Comparison of ENCODE assay signal across 19 mouse cellular contexts in the genomic region with DNA sequence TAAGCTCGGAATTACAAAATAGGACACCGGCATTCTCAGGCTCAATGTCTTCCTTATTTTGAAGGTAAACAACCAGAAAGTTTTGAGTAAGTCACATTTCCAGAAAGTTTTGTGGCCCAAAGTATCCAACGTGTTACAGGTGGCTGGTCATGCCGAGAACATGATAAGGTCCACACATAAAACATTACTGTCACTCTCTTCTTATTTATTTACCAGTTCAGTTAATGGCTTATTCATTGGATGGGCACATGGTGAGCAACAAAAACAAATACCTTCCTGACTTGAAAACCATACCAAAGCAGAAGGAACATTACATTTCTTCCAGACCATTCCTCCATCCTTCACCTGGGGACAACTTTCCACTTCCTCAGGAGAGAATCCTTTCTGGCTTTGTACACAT.
"Had no signal": no experiment of that assay in that cellular context is flagged by ENCODE, and none has a peak within 500 bp of the region (broad histone marks: within the 10 kb centered on the region; RNA-seq: fewer than 3 reads in every experiment).

No protein-coding gene starts in this region.

- ATAC-seq: midbrain, embryonic 16.5 days had no signal

- H3K9ac ChIP-seq: lung, embryonic 14.5 days; midbrain, embryonic 12.5 days; neural tube, embryonic 13.5 days; neural tube, embryonic 15.5 days had no signal

- H3K27me3 ChIP-seq: midbrain, embryonic 12.5 days; neural tube, embryonic 13.5 days; neural tube, embryonic 15.5 days had no signal

- DNase-seq: lung, adult 18-20 months; lung, embryonic 14.5 days; lung, postnatal 10 days; lung, postnatal 4 days; midbrain, embryonic 14.5 days; retina, postnatal 1 day; right cerebral cortex, adult 18-20 months; right cerebral cortex, postnatal 25 days; right cerebral cortex, postnatal 4 days; spleen, adult 18-20 months; thymus, adult 18-20 months; thymus, postnatal 14 days; thymus, postnatal 36 days had no signal

- H3K4me2 ChIP-seq: lung, embryonic 14.5 days; midbrain, embryonic 12.5 days; neural tube, embryonic 13.5 days; neural tube, embryonic 15.5 days had no signal

- H3K36me3 ChIP-seq: midbrain, embryonic 10.5 days; midbrain, embryonic 12.5 days; neural tube, embryonic 13.5 days; neural tube, embryonic 15.5 days had no signal

- H3K4me1 ChIP-seq: midbrain, embryonic 10.5 days; midbrain, embryonic 12.5 days; neural tube, embryonic 13.5 days; neural tube, embryonic 15.5 days had no signal

- H3K9me3 ChIP-seq: midbrain, embryonic 10.5 days; midbrain, embryonic 12.5 days; neural tube, embryonic 13.5 days; neural tube, embryonic 15.5 days had no signal

- H3K27ac ChIP-seq: midbrain, embryonic 10.5 days; midbrain, embryonic 12.5 days; neural tube, embryonic 13.5 days; neural tube, embryonic 15.5 days had no signal

- H3K4me3 ChIP-seq: midbrain, embryonic 10.5 days; midbrain, embryonic 12.5 days; myocyte; neural tube, embryonic 13.5 days; neural tube, embryonic 15.5 days had no signal
